Mouse (Mus musculus): ENCODE data around the gene Olfr1434. TPM values are rescaled to one million over a fixed set of nuclear protein-coding genes. Genes with fewer than 3 reads are reported as not detected.
"Not testable (repeated sequence)": the region's sequence is repeated elsewhere in the genome, so short reads cannot be mapped to it uniquely, and the experiment has no call there.

The Olfr1434 gene
- total RNA-seq (2017): not detected in 2 replicates

DNA sequence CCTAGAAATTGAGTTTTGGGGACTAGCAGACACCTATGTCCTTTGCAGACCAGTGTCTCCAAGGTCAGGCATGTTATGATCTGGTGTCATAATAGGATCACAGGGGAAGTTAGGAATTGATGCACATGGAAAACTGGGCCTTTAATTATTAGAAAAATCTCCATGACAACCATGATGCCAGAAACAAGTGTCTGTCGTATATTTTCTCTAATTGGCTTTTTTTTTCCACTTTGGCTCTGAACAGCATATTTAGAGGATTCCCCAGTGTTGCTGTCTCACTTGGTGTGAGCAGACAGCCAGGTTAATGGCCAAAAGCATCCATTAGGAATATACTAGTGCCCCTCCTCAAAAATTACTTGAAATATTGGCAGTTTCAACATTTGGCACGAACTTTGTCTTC, at the start of gene Olfr1434:
Gene Olfr1434, plus strand, starts transcription at position 301 of the 400 bp plus-strand sequence.
- ATAC-seq (replicated peaks; ENCODE audit: low read depth, poor library complexity, severe bottlenecking): no peak

DNA sequence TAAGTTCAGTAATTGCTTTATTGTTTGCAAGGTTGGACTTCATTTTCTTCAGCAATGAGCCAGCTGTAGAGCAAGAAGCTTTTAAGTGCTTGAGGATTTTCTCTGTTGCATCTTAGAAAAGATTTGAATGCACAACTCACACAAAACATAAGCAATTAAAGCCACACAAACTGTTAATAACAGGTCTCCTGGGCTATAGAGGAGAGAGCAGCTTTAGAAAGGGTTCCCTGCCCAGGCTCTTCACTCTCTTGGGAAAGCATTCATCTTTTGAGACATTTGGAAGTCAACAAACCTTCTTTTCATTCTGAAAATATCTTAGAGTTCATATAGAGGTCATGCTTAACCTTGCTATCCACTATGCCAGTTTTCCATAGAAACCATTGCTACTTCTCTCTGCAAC, 47.2 kb upstream of the Olfr1434 start, which contains the start of gene Olfr1432:
Gene Olfr1432, minus strand, starts transcription at position 101 of the 400 bp plus-strand sequence.
- ATAC-seq (replicated peaks; ENCODE audit: low read depth, poor library complexity, severe bottlenecking): not testable (repeated sequence)

- ATAC-seq (replicated peaks; ENCODE audit: low read depth, poor library complexity, severe bottlenecking): no peak
These were observed 38.1 kb upstream of the Olfr1434 start, which contains the start of gene Olfr262 for GRCm38 (mm10) chr19:12241559-12241958. Gene Olfr262 (minus strand): TSS chr19:12241659.

DNA sequence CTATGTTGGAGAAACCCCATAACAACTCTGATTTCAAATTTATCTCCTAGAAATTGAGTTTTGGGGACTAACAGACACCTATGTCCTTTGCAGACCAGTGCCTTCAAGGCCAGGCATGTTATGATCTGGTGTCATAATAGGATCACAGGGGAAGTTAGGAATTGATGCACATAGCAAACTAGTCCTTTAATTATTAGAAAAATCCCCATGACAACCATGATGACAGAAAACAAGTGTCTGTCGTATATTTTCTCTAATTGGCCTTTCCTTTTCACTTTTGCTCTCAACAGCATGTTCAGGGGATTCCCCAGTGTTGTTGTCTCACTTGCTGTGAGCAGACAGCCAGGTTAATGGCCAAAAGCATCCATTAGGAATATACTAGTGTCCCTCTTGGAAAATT, 18.9 kb upstream of the Olfr1434 start, which contains the start of gene Olfr235:
Gene Olfr235, plus strand, starts transcription at position 301 of the 400 bp plus-strand sequence.
- no peak for ATAC-seq (replicated peaks; ENCODE audit: low read depth, poor library complexity, severe bottlenecking)

GRCm38 (mm10) chr19:12292979-12293378, 13.3 kb downstream of the Olfr1434 start:
- no peak for ATAC-seq (replicated peaks; ENCODE audit: low read depth, poor library complexity, severe bottlenecking)

GRCm38 (mm10) chr19:12299030-12299429, 19.4 kb downstream of the Olfr1434 start, which contains the start of gene Olfr1436:
Gene Olfr1436 (minus strand): TSS chr19:12299130.
- ATAC-seq (replicated peaks; ENCODE audit: low read depth, poor library complexity, severe bottlenecking): not testable (repeated sequence)

DNA sequence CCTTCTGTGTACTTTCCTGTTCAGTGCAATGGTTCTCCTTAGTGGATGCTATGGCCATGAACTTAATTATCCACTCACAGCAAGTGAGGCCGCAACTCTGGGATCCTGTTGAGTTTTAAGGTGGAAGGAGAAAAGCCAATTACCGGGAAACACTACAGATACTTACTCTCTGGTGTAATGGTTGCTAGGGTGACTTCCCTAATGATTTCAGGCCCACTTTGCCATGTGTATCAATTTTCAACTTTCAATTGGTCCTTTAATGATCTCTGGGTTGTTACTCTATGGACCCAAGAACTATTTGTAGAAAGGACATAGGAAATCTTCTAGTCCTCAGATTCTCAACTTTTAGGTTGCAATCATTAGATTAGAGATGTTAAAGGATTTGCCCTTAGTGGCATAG, 45.3 kb downstream of the Olfr1434 start, which contains the start of gene Olfr1437:
Gene Olfr1437, minus strand, starts transcription at position 101 of the 400 bp plus-strand sequence.
- no peak for ATAC-seq (replicated peaks; ENCODE audit: low read depth, poor library complexity, severe bottlenecking)

Other genes with a start within 250 kb of the Olfr1434 start
- gene Olfr1423, start 238.5 kb upstream of the Olfr1434 start, total RNA-seq (2017): not detected in 2 replicates
- not detected in 2 replicates for gene Olfr1424, start 217.2 kb upstream of the Olfr1434 start, total RNA-seq (2017)
- gene Olfr1425, start 202.1 kb upstream of the Olfr1434 start, total RNA-seq (2017): not detected in 2 replicates
- not detected in 2 replicates for gene Olfr1426, start 187.8 kb upstream of the Olfr1434 start, total RNA-seq (2017)
- gene Olfr1427, start 176.5 kb upstream of the Olfr1434 start, total RNA-seq (2017): not detected in 2 replicates
- gene Olfr1428, start 164.0 kb upstream of the Olfr1434 start, total RNA-seq (2017): not detected in 2 replicates
- gene Olfr76, start 156.7 kb upstream of the Olfr1434 start, total RNA-seq (2017): not detected in 2 replicates
- not detected in 2 replicates for gene Olfr1555-ps1, start 109.7 kb upstream of the Olfr1434 start, total RNA-seq (2017)
- not detected in 2 replicates for gene Olfr1431, start 79.2 kb upstream of the Olfr1434 start, total RNA-seq (2017)
- not detected in 2 replicates for gene Olfr1432, start 47.3 kb upstream of the Olfr1434 start, total RNA-seq (2017)
- gene Olfr262, start 38.2 kb upstream of the Olfr1434 start, total RNA-seq (2017): not detected in 2 replicates
- gene Olfr235, start 18.8 kb upstream of the Olfr1434 start, total RNA-seq (2017): not detected in 2 replicates
- gene Olfr1436, start 19.3 kb downstream of the Olfr1434 start, total RNA-seq (2017): not detected in 2 replicates
- not detected in 2 replicates for gene Olfr1437, start 45.2 kb downstream of the Olfr1434 start, total RNA-seq (2017)
- not detected in 2 replicates for gene Olfr1438-ps1, start 56.1 kb downstream of the Olfr1434 start, total RNA-seq (2017)
- gene Olfr1440, start 107.4 kb downstream of the Olfr1434 start, total RNA-seq (2017): not detected in 2 replicates
- gene Olfr1441, start 137.6 kb downstream of the Olfr1434 start, total RNA-seq (2017): not detected in 2 replicates
- gene Pfpl, start 148.1 kb downstream of the Olfr1434 start, total RNA-seq (2017): not detected in 2 replicates
- gene Mpeg1, start 180.9 kb downstream of the Olfr1434 start, total RNA-seq (2017): 27.4 and 39.1 TPM in 2 replicates
- gene Dtx4, start 221.6 kb downstream of the Olfr1434 start, total RNA-seq (2017): 11.4 and 14.4 TPM in 2 replicates